8 mouse cellular contexts compared by ENCODE assay signal in the genomic region with DNA sequence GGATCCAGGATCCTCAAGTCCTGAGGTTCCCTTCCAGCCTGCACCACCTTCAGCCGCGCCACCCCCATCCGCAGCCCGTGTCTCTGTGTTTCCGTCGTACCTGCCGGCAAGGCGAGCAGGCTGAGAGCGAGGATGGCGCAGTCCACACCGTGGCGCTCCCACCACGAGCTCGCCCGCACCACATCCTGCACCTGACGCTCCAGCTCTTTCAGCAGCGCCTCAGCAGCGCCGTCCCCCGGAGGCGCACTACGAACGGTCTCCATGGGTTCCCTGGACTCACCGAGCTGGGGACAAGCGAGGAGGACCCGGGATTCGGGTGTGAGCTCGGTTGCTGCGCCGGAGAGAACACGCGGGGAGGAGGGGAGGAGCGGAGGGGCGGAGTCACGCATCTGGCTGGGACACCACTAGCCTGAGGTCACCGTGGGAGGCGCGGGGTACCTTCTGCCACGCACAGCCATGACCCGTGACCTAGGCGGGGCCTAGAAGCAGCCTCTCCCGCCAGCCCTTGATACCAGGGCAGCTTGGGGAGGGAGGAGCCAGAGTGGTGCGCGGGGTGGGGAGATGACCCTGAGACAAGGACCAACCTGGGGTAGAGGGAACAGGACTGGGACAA. TPM values are rescaled to one million over a fixed set of nuclear protein-coding genes. Genes with fewer than 3 reads are reported as not detected.
DNase-seq lines count a peak whose midpoint lies in the region; ATAC-seq and TF ChIP-seq lines count a peak whose summit lies in the region.

A gene (minus strand): TSS at position 450 of the 613 bp plus-strand sequence.

- peaks cover 32% of the 10 kb centered on the region for H3K27me3 ChIP-seq in embryonic facial prominence, embryonic 14.5 days (replicated peaks; ENCODE audit: control insufficient read depth, insufficient read depth, low read length)
- peaks cover 42% of the 10 kb centered on the region for H3K27me3 ChIP-seq in heart, embryonic 13.5 days (replicated peaks)
- H3K27me3 ChIP-seq in kidney, embryonic 15.5 days: peaks cover 45% of the 10 kb centered on the region
- no peaks in the 10 kb centered on the region for H3K27me3 ChIP-seq in midbrain, embryonic 16.5 days (ENCODE audit: control insufficient read depth, insufficient read depth, low read depth, low read length)
- no peaks in the 10 kb centered on the region for H3K27me3 ChIP-seq in testis, adult 2 months (ENCODE audit: control insufficient read depth, insufficient read depth, low read length)

- TF ChIP-seq CTCF in testis, adult 2 months (IDR thresholded peaks at IDR 0.05; ENCODE audit: control insufficient read depth, insufficient read depth, insufficient replicate concordance, low read depth, low read length): no peak

- H3K4me2 ChIP-seq in embryonic facial prominence, embryonic 14.5 days (ENCODE audit: low read depth, low read length): peak within 1 kb of the TSS; percentile 84
- H3K4me2 ChIP-seq in heart, embryonic 13.5 days: peak within 1 kb of the TSS; percentile 91
- H3K4me2 ChIP-seq in kidney, embryonic 15.5 days: peak within 1 kb of the TSS; percentile 68
- H3K4me2 ChIP-seq in midbrain, embryonic 16.5 days (ENCODE audit: low read length): peak within 1 kb of the TSS; percentile 92

- no peaks in the 10 kb centered on the region for H3K36me3 ChIP-seq in embryonic facial prominence, embryonic 14.5 days (ENCODE audit: control insufficient read depth, insufficient read depth, low read length)
- no peaks in the 10 kb centered on the region for H3K36me3 ChIP-seq in heart, embryonic 13.5 days
- H3K36me3 ChIP-seq in kidney, embryonic 15.5 days: no peaks in the 10 kb centered on the region
- no peaks in the 10 kb centered on the region for H3K36me3 ChIP-seq in midbrain, embryonic 16.5 days (ENCODE audit: control insufficient read depth, insufficient read depth, low read length)
- H3K36me3 ChIP-seq in testis, adult 2 months (ENCODE audit: control insufficient read depth, insufficient read depth, low read length): no peaks in the 10 kb centered on the region

- no peak within 1 kb of the TSS for H3K27ac ChIP-seq in embryonic facial prominence, embryonic 14.5 days (replicated peaks; ENCODE audit: low read depth, low read length)
- H3K27ac ChIP-seq in heart, embryonic 13.5 days (replicated peaks): no peak within 1 kb of the TSS
- no peak within 1 kb of the TSS for H3K27ac ChIP-seq in kidney, embryonic 15.5 days
- H3K27ac ChIP-seq in midbrain, embryonic 16.5 days (ENCODE audit: low read length): peak within 1 kb of the TSS; percentile 55; the same call in 1 of the 2 replicates
- peak within 1 kb of the TSS; percentile 7; the same call in 1 of the 2 replicates for H3K27ac ChIP-seq in testis, adult 2 months (ENCODE audit: control insufficient read depth, insufficient read depth, low read depth, low read length)

- 0 out of 2 replicates have a peak, but pooled peaks have one; percentile 34 for TF ChIP-seq POLR2A in testis, adult 2 months (IDR thresholded peaks at IDR 0.05; ENCODE audit: control insufficient read depth, low read depth, low read length)

- under 1% methylated on average over 36 of the region's 44 CpGs for WGBS in embryonic facial prominence, embryonic 14.5 days
- WGBS in heart, embryonic 13.5 days: under 1% methylated on average over 44 of the region's 44 CpGs
- under 1% methylated on average over 44 of the region's 44 CpGs for WGBS in kidney, embryonic 15.5 days
- WGBS in midbrain, embryonic 16.5 days: under 1% methylated on average over 38 of the region's 44 CpGs

- peak within 1 kb of the TSS; percentile 45 for H3K4me3 ChIP-seq in embryonic facial prominence, embryonic 14.5 days (ENCODE audit: low read depth, low read length)
- peak within 1 kb of the TSS; percentile 59 for H3K4me3 ChIP-seq in heart, embryonic 13.5 days
- H3K4me3 ChIP-seq in kidney, embryonic 15.5 days (replicated peaks): peak within 1 kb of the TSS; percentile 40
- H3K4me3 ChIP-seq in midbrain, embryonic 16.5 days (ENCODE audit: low read depth, low read length): peak within 1 kb of the TSS; percentile 70
- H3K4me3 ChIP-seq in testis, adult 2 months (ENCODE audit: control insufficient read depth, low read depth, low read length): peak within 1 kb of the TSS; percentile 76

- DNase-seq in CD4-positive, CD25-positive, alpha-beta regulatory T cell, adult 2 months (ENCODE audit: low read depth, low spot score): peak; percentile 88
- peak; percentile 85 for DNase-seq in adrenal gland, postnatal 14 days
- DNase-seq in embryonic facial prominence, embryonic 14.5 days (ENCODE audit: low spot score): peak; percentile 57
- peak; percentile 65 for DNase-seq in liver

- peak within 1 kb of the TSS; percentile 54 for H3K9ac ChIP-seq in embryonic facial prominence, embryonic 14.5 days (ENCODE audit: low read depth, low read length)
- peak within 1 kb of the TSS; percentile 70 for H3K9ac ChIP-seq in heart, embryonic 13.5 days
- H3K9ac ChIP-seq in kidney, embryonic 15.5 days: peak within 1 kb of the TSS; percentile 0
- H3K9ac ChIP-seq in midbrain, embryonic 16.5 days (ENCODE audit: low read depth, low read length): peak within 1 kb of the TSS; percentile 76

- ATAC-seq in embryonic facial prominence, embryonic 14.5 days (ENCODE audit: low read depth): peak; percentile 81
- ATAC-seq in heart, embryonic 13.5 days (ENCODE audit: extremely low read depth, insufficient number of reproducible peaks, low FRiP score, low TSS enrichment): peak; percentile 23; the same call in 1 of the 2 replicates
- peak; percentile 81 for ATAC-seq in kidney, embryonic 15.5 days (replicated peaks; ENCODE audit: low FRiP score)
- peak; percentile 89 for ATAC-seq in midbrain, embryonic 16.5 days

- no peaks in the 10 kb centered on the region for H3K9me3 ChIP-seq in embryonic facial prominence, embryonic 14.5 days (ENCODE audit: control insufficient read depth, low read length)
- H3K9me3 ChIP-seq in heart, embryonic 13.5 days: no peaks in the 10 kb centered on the region
- no peaks in the 10 kb centered on the region for H3K9me3 ChIP-seq in kidney, embryonic 15.5 days (replicated peaks)
- no peaks in the 10 kb centered on the region for H3K9me3 ChIP-seq in midbrain, embryonic 16.5 days (replicated peaks; ENCODE audit: control insufficient read depth, low read length, poor library complexity, severe bottlenecking)

- H3K4me1 ChIP-seq in embryonic facial prominence, embryonic 14.5 days (ENCODE audit: control insufficient read depth, insufficient read depth, low read length): no peaks in the 10 kb centered on the region
- peaks cover 20% of the 10 kb centered on the region for H3K4me1 ChIP-seq in heart, embryonic 13.5 days
- peaks cover 13% of the 10 kb centered on the region for H3K4me1 ChIP-seq in kidney, embryonic 15.5 days
- peaks cover 6% of the 10 kb centered on the region; the same call in 1 of the 2 replicates for H3K4me1 ChIP-seq in midbrain, embryonic 16.5 days (ENCODE audit: control insufficient read depth, insufficient read depth, low read length)
- H3K4me1 ChIP-seq in testis, adult 2 months (ENCODE audit: control insufficient read depth, insufficient read depth, low read length): peaks cover 17% of the 10 kb centered on the region

RNA-seq across cellular contexts. Expression of the gene that starts here (rescaled TPM):
- 18.4 and 21.2 TPM in 2 replicates for total RNA-seq in adrenal gland, postnatal 14 days (2021)
- 0.24 and 0.52 TPM in 2 replicates for polyA plus RNA-seq in embryonic facial prominence, embryonic 14.5 days (2014; fragmentation: Nextera tagmentation; extraction: Ambion mirVana)
- polyA plus RNA-seq in heart, embryonic 13.5 days (2015; fragmentation: Nextera tagmentation; extraction: Ambion mirVana): 0.71 and 0.74 TPM in 2 replicates
- 0.49 and 0.55 TPM in 2 replicates for polyA plus RNA-seq in kidney, embryonic 15.5 days (2015; fragmentation: Nextera tagmentation; extraction: Ambion mirVana)
- 0.91 and 1.4 TPM in 2 replicates for polyA plus RNA-seq in midbrain, embryonic 16.5 days (2015; fragmentation: Nextera tagmentation; extraction: Ambion mirVana)
- 6.4 and 7.0 TPM in 2 replicates for polyA plus RNA-seq in testis, adult 2 months (2012; rRNA removed)

Comparison
In these comparisons a context has a peak if more than half of its experiments do, and no peak if none do; other contexts are left out.
1. Peak in DNase-seq, ATAC-seq, H3K4me3 ChIP-seq, H3K9ac ChIP-seq and H3K4me2 ChIP-seq in embryonic facial prominence, embryonic 14.5 days; RNA of the gene not detected or under 1 TPM.
2. Peak in ATAC-seq, H3K4me3 ChIP-seq, H3K9ac ChIP-seq and H3K4me2 ChIP-seq in heart, embryonic 13.5 days; RNA of the gene not detected or under 1 TPM.
3. Peak in ATAC-seq, H3K4me3 ChIP-seq, H3K9ac ChIP-seq and H3K4me2 ChIP-seq in kidney, embryonic 15.5 days; RNA of the gene not detected or under 1 TPM.
4. ATAC-seq: peak in every context shown above with its lines; median percentile 89 in midbrain, embryonic 16.5 days; 81 in embryonic facial prominence, embryonic 14.5 days; 81 in kidney, embryonic 15.5 days; 23 in heart, embryonic 13.5 days.
5. H3K27ac ChIP-seq: peak in midbrain, embryonic 16.5 days (single experiment) and testis, adult 2 months (single experiment); none in embryonic facial prominence, embryonic 14.5 days (single experiment), heart, embryonic 13.5 days (single experiment) and kidney, embryonic 15.5 days (single experiment).
6. H3K9ac ChIP-seq: peak in every context shown above with its lines; median percentile 76 in midbrain, embryonic 16.5 days; 70 in heart, embryonic 13.5 days; 54 in embryonic facial prominence, embryonic 14.5 days; 0 in kidney, embryonic 15.5 days.
7. Peak in every context shown above with its lines, with median percentiles within 50 percentile points of each other: DNase-seq, H3K4me2 ChIP-seq and H3K4me3 ChIP-seq.